ENCODE assay signal across 9 mouse cellular contexts in genomic region chr15:7118849-7119248, GRCm38 (mm10). TPM values are rescaled to one million over a fixed set of nuclear protein-coding genes. Genes with fewer than 3 reads are reported as not detected.
DNase-seq lines count a peak whose midpoint lies in the region; ATAC-seq lines count a peak whose summit lies in the region.
"Had no signal": no experiment of that assay in that cellular context is flagged by ENCODE, and none has a peak within 500 bp of the region (broad histone marks: within the 10 kb centered on the region; RNA-seq: fewer than 3 reads in every experiment).

No protein-coding gene starts in this region.

- H3K4me1 ChIP-seq in neural tube, embryonic 13.5 days (replicated peaks), result 0 out of 2 replicates have a peak, but pooled peaks cover 28% of the 10 kb centered on the region

- H3K36me3 ChIP-seq in neural tube, embryonic 13.5 days, result no peaks in the 10 kb centered on the region

- peak; percentile 88 for DNase-seq in heart, adult 11 months
- no peak for DNase-seq in heart, postnatal 36 days
- peak; percentile 88 for DNase-seq in Muller cell, postnatal 12 days (ENCODE audit: inconsistent ontology term)
- DNase-seq in embryo, embryonic 9.5 days (ENCODE audit: extremely low spot score), result peak; percentile 17
- DNase-seq in layer of hippocampus, postnatal 14 days (ENCODE audit: low spot score in 2 of 2), result peak; percentile 53 to 84
- DNase-seq in thymus, postnatal 10 days (ENCODE audit: low spot score in 2 of 2), result no peak

- peak overlapping the region; percentile 10; the same call in 1 of the 2 replicates for H3K27ac ChIP-seq in neural tube, embryonic 13.5 days (replicated peaks)
- H3K27ac ChIP-seq: liver, embryonic 14.5 days had no signal

- peak; percentile 85 for ATAC-seq in neural tube, embryonic 13.5 days (ENCODE audit: low read depth)
- no peak for ATAC-seq in megakaryocyte-erythroid progenitor cell, adult 5-6 weeks (replicated peaks; ENCODE audit: low FRiP score, low TSS enrichment, poor library complexity, severe bottlenecking)

- H3K9me3 ChIP-seq in neural tube, embryonic 13.5 days, result no peaks in the 10 kb centered on the region

- no peaks in the 10 kb centered on the region for H3K27me3 ChIP-seq in neural tube, embryonic 13.5 days

- H3K4me3 ChIP-seq in neural tube, embryonic 13.5 days, result no peak overlapping the region

- no peak overlapping the region for H3K9ac ChIP-seq in neural tube, embryonic 13.5 days
- H3K9ac ChIP-seq: liver, embryonic 14.5 days had no signal

- no peak overlapping the region for H3K4me2 ChIP-seq in neural tube, embryonic 13.5 days

- 23% methylated on average over 5 of the region's 5 CpGs for WGBS in neural tube, embryonic 13.5 days

- intact Hi-C loops in heart, postnatal 36 days (cut with DNase I), result no loop called here

RNA-seq across cellular contexts. Expression of gene Lifr, which starts 28.4 kb away (rescaled TPM):
- total RNA-seq in heart, postnatal 36 days (2021), result 10 to 100 TPM; 57.7 to 60.9 TPM
- 10 to 100 TPM; 60.9 to 64.7 TPM for total RNA-seq in layer of hippocampus, postnatal 14 days (2021)
- polyA plus RNA-seq in neural tube, embryonic 13.5 days (2015; fragmentation: Nextera tagmentation; extraction: Ambion mirVana), result 23.2 and 28.1 TPM in 2 replicates
- 0.05 and 0.24 TPM in 2 replicates for total RNA-seq in megakaryocyte-erythroid progenitor cell, adult 5-6 weeks (2014; fragmentation: Nextera tagmentation)
- total RNA-seq in megakaryocyte-erythroid progenitor cell, adult 5-6 weeks (2017), result 0.11 and 0.56 TPM in 2 replicates

Comparison
In these comparisons a context has a peak if more than half of its experiments do, and no peak if none do; other contexts are left out.
1. DNase-seq: peak in heart, adult 11 months (single experiment), Muller cell, postnatal 12 days (single experiment), embryo, embryonic 9.5 days (single experiment) and layer of hippocampus, postnatal 14 days (2 of 2); none in heart, postnatal 36 days (0 of 2) and thymus, postnatal 10 days (0 of 2).
2. RNA of gene Lifr, which starts 28.4 kb away (total RNA-seq): 60.9 to 64.7 TPM in layer of hippocampus, postnatal 14 days and 57.7 to 60.9 TPM in heart, postnatal 36 days; 0.05 to 0.56 TPM in megakaryocyte-erythroid progenitor cell, adult 5-6 weeks; every median in the first group is over 10 times any median in the second.